Mouse (Mus musculus): ENCODE data around the gene Retnla.

DNA sequence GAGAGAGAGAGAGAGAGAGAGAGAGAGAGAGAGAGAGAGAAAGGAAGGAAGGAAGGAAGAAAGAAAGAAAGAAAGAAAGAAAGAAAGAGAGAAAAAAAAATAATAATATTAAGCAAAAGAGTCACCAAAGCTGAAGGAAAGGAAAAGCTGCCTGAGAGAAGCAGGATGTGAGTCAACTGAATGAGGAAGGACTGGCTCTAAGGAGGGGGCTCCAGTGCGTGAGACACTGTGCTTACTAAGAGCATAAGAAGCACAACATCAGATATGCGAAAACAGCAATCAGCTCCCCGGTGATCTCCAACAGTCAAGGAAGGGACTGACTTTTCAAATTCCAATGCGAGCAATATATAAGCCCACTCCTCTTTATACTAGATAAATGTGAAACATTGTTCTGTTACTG is 13.3 kb upstream of the Retnla start:
- TF ChIP-seq POLR2A (IDR thresholded peaks at IDR 0.05; ENCODE audit: low read depth, low read length): no peak
- TF ChIP-seq CTCF (IDR thresholded peaks at IDR 0.05; ENCODE audit: borderline replicate concordance, insufficient read depth, low read length): no peak
